Mouse (Mus musculus): ENCODE measurements around the gene Cdc42se1. TPM values are rescaled to one million over a fixed set of nuclear protein-coding genes. Genes with fewer than 3 reads are reported as not detected.

Cdc42se1 gene
- total and polyA plus RNA-seq, 3 experiments, result 341 to 472 TPM; not detected in 1

DNA sequence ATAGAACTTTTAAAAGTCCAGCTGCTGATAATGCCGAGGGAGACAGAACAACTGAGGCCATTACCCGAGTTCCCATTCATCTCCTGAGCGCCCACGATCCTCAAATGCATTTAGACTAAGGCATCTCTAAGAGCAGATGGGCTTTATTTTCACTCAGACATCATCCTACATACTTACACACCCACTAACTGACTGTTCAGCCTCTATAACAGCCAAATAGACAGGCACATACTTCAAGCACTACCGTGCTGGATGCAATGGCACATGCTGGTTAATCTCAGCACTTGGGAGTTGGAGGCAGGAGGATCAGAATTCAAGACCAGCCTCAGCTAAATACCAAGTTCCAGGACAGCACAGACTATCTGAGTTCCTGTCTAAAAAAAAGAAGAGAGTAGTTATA is 41.3 kb downstream of the Cdc42se1 start:
- Histone ChIP-seq H3K36me3 (ENCODE audit: control insufficient read depth in 1 of 2, insufficient read depth in 2 of 2, low read length in 2 of 2) (peaks cover 0 to 10% of the 10 kb centered on the region in 2 experiments; a peak in 2 of 4 replicates), H3K4me1 (ENCODE audit: control insufficient read depth in 1 of 2, insufficient read depth in 2 of 2, low read length in 2 of 2) (peaks cover 0 to 5% of the 10 kb centered on the region in 2 experiments; a peak in 1 of 4 replicates), H3K9ac (ENCODE audit: control insufficient read depth, low read depth, low read length, poor library complexity, severe bottlenecking) (no peak overlapping the region), H3K27me3 (ENCODE audit: control insufficient read depth in 1 of 2, insufficient read depth in 2 of 2, low read length in 2 of 2) (no peaks in the 10 kb centered on the region), H3K79me2 (ENCODE audit: control insufficient read depth, insufficient read depth, low read length, poor library complexity) (no peaks in the 10 kb centered on the region), H3K27ac (ENCODE audit: control insufficient read depth, low read depth, low read length) (no peak overlapping the region), H3K4me3 (ENCODE audit: control insufficient read depth in 1 of 2, insufficient read depth in 1 of 2, low read depth in 2 of 2, low read length in 2 of 2) (no peak overlapping the region), H3K9me3 (replicated peaks; ENCODE audit: insufficient read depth, low read length) (no peaks in the 10 kb centered on the region)
- no peak for TF ChIP-seq POLR2A (IDR thresholded peaks at IDR 0.05; ENCODE audit: control insufficient read depth in 1 of 2, insufficient read depth in 1 of 2, low read depth in 1 of 2, low read length in 2 of 2, poor library complexity in 1 of 2)
- TF ChIP-seq ZMIZ1 (IDR thresholded peaks at IDR 0.05; ENCODE audit: low read depth, low read length), result no peak
- no peak for TF ChIP-seq ZNF384 (IDR thresholded peaks at IDR 0.05; ENCODE audit: low read depth, low read length)
- no peak for TF ChIP-seq MAZ (IDR thresholded peaks at IDR 0.05; ENCODE audit: low read depth, low read length)
- no peak for TF ChIP-seq TCF12 (IDR thresholded peaks at IDR 0.05; ENCODE audit: low read depth, low read length)
- no peak for TF ChIP-seq MEF2A (IDR thresholded peaks at IDR 0.05; ENCODE audit: extremely low read depth, insufficient replicate concordance, low read depth, low read length, poor library complexity, severe bottlenecking)
- TF ChIP-seq KAT2A (conservative IDR thresholded peaks at IDR 0.05; ENCODE audit: low read depth, low read length), result no peak
- no peak for TF ChIP-seq ELF1 (IDR thresholded peaks at IDR 0.05; ENCODE audit: low read depth, low read length)
- no peak for TF ChIP-seq MYC (IDR thresholded peaks at IDR 0.05; ENCODE audit: low read depth, low read length)
- no peak for TF ChIP-seq TAL1 (IDR thresholded peaks at IDR 0.05; ENCODE audit: low read length)
- no peak for TF ChIP-seq EP300 (IDR thresholded peaks at IDR 0.05; ENCODE audit: low read depth in 1 of 2, low read length in 2 of 2)
- no peak for TF ChIP-seq SIN3A (IDR thresholded peaks at IDR 0.05; ENCODE audit: low read length)
- TF ChIP-seq BHLHE40 (IDR thresholded peaks at IDR 0.05; ENCODE audit: borderline replicate concordance, low read depth, low read length), result no peak
- no peak for TF ChIP-seq USF1 (IDR thresholded peaks at IDR 0.05; ENCODE audit: low read depth, low read length)
- TF ChIP-seq SMC3 (IDR thresholded peaks at IDR 0.05; ENCODE audit: low read depth, low read length), result no peak
- DNase-seq (ENCODE audit: low read depth, low spot score), result no peak

DNA sequence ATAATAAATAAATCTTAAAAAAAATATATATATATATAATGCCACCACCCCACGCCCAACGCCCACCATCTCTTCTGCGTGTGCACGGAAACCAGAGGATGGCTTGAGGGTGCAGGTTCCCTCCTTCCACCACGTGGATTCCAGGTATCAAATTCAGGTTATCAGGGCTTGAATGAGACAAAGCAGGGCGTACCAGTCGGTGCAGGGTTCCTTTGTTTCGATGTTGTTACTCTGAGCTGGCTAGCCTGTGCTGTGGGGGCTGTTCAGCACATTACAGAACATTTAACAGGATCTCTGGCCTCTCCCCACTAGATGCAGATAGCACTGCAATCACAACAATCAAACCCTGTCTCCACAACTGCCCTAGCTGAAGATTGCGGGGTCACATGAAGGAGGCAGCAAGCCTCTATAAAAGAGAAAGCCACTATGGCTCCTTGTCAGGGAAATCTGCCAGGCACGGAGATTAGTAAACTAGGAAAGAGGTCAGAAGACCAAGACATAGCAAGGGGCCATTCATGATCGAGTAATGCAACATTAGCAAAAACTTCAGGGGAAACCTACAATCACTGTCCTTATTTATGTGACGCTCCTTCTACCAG is 42.3 kb downstream of the Cdc42se1 start:
- DNase-seq (ENCODE audit: low read depth, low spot score), result no peak
- no peak for TF ChIP-seq ZKSCAN1 (IDR thresholded peaks at IDR 0.05; ENCODE audit: low read depth, low read length)
- TF ChIP-seq E2F4 (IDR thresholded peaks at IDR 0.05; ENCODE audit: borderline replicate concordance, low read depth, low read length), result no peak
- no peak for TF ChIP-seq NRF1 (IDR thresholded peaks at IDR 0.05; ENCODE audit: insufficient read depth, low read depth, low read length, poor library complexity, severe bottlenecking)
- TF ChIP-seq KAT2A (conservative IDR thresholded peaks at IDR 0.05; ENCODE audit: low read depth, low read length), result no peak
- TF ChIP-seq POLR2A (IDR thresholded peaks at IDR 0.05; ENCODE audit: control insufficient read depth in 1 of 2, insufficient read depth in 1 of 2, low read depth in 1 of 2, low read length in 2 of 2, poor library complexity in 1 of 2), result no peak
- TF ChIP-seq SMC3 (IDR thresholded peaks at IDR 0.05; ENCODE audit: low read depth, low read length), result no peak
- Histone ChIP-seq H3K36me3 (ENCODE audit: control insufficient read depth in 1 of 2, insufficient read depth in 2 of 2, low read length in 2 of 2) (peaks cover 8 to 10% of the 10 kb centered on the region in 2 experiments), H3K79me2 (ENCODE audit: control insufficient read depth, insufficient read depth, low read length, poor library complexity) (0 out of 2 replicates have a peak, but pooled peaks cover 2% of the 10 kb centered on the region), H3K4me3 (ENCODE audit: control insufficient read depth in 1 of 2, insufficient read depth in 1 of 2, low read depth in 2 of 2, low read length in 2 of 2) (no peak overlapping the region), H3K27me3 (ENCODE audit: control insufficient read depth in 1 of 2, insufficient read depth in 2 of 2, low read length in 2 of 2) (no peaks in the 10 kb centered on the region), H3K4me1 (ENCODE audit: control insufficient read depth in 1 of 2, insufficient read depth in 2 of 2, low read length in 2 of 2) (peaks cover 9 to 15% of the 10 kb centered on the region in 2 experiments), H3K9ac (ENCODE audit: control insufficient read depth, low read depth, low read length, poor library complexity, severe bottlenecking) (no peak overlapping the region), H3K9me3 (replicated peaks; ENCODE audit: insufficient read depth, low read length) (no peaks in the 10 kb centered on the region), H3K27ac (ENCODE audit: control insufficient read depth, low read depth, low read length) (no peak overlapping the region)
